Mouse (Mus musculus) kidney, postnatal 0 days (tissue): Measurements from ENCODE around the gene Cklf. TPM values are rescaled to one million over a fixed set of nuclear protein-coding genes. Genes with fewer than 3 reads are reported as not detected.

Experiments
- ATAC-seq: fragments of 200-750 bp; cut with Nextera tagmentation; replicated peaks from 2 replicates; pipeline ENCODE4 v1.8.0; 2017; ENCODE audit warnings: low read depth, moderate number of reproducible peaks, moderate TSS enrichment, moderate library complexity; ENCODE audit not compliant: low FRiP score
- DNase-seq: peaks from one replicate; pipeline ENCODE4 v3.0.0-alpha.2; 2016; ENCODE audit warnings: low spot score
- H3K27ac ChIP-seq: fragments of 300-500 bp; sonication (generic); 2 replicates; pipeline ENCODE4 v1.5.1; 2014; ENCODE audit warnings: mild to moderate bottlenecking
- H3K27me3 ChIP-seq: fragments of 300-500 bp; sonication (generic); 2 replicates; pipeline ENCODE4 v1.6.1; 2014; ENCODE audit warnings: low read length, mixed read lengths; ENCODE audit not compliant: insufficient read depth
- H3K36me3 ChIP-seq: fragments of 300-500 bp; sonication (generic); 2 replicates; pipeline ENCODE4 v1.6.1; 2014; ENCODE audit warnings: low read length, mixed read lengths; ENCODE audit not compliant: insufficient read depth
- H3K4me1 ChIP-seq: fragments of 300-500 bp; sonication (generic); replicated peaks from 2 replicates; pipeline ENCODE4 v1.6.1; 2014; ENCODE audit warnings: antibody characterized with exemption, low read length, mixed read lengths; ENCODE audit not compliant: insufficient read depth
- H3K4me2 ChIP-seq: fragments of 300-500 bp; sonication (generic); 2 replicates; pipeline ENCODE4 v1.6.1; 2014; ENCODE audit warnings: mild to moderate bottlenecking, low read length, moderate library complexity, mixed read lengths
- H3K4me3 ChIP-seq: fragments of 300-500 bp; sonication (generic); replicated peaks from 2 replicates; pipeline ENCODE4 v1.5.1; 2014; ENCODE audit warnings: low read depth, low read length
- H3K9ac ChIP-seq: fragments of 300-500 bp; sonication (generic); 2 replicates; pipeline ENCODE4 v1.6.1; 2014; ENCODE audit warnings: low read depth, low read length
- H3K9me3 ChIP-seq: fragments of 300-500 bp; sonication (generic); replicated peaks from 2 replicates; pipeline ENCODE4 v1.6.1; 2016; ENCODE audit warnings: low read length, inconsistent platforms, mixed read lengths
- CTCF ChIP-seq: IDR thresholded peaks from 2 replicates; pipeline ENCODE4 v1.5.1; 2016; ENCODE audit warnings: antibody characterized with exemption, low read depth, mild to moderate bottlenecking, moderate library complexity
- whole genome bisulfite sequencing: fragments of 180-500 bp; shearing (Covaris S2); extraction: QIAGEN DNeasy Blood & Tissue Kit; methylation state at CpG from one replicate; pipeline ENCODE4 v1.1.7; 2014; 5-methylcytosine and 5-hydroxymethylcytosine counted together
- polyA plus RNA-seq: library from polyadenylated mRNA; unstranded; fragments of >200 nt; fragmentation: Nextera tagmentation; extraction: Ambion mirVana; gene quantifications from 2 replicates; pipeline ENCODE4 v1.2.1, GENCODE M21; 2015

The Cklf gene
- 33.4 and 37.2 TPM in 2 replicates for polyA plus RNA-seq

GRCm38 (mm10) chr8:104250439-104251367 is at the start of gene Cklf:
Gene Cklf, plus strand, starts transcription at chr8:104250861.
- Histone ChIP-seq H3K27ac (peak within 1 kb of the TSS; percentile 76), H3K9me3 (no peaks in the 10 kb centered on the region), H3K9ac (peak within 1 kb of the TSS; percentile 65), H3K27me3 (no peaks in the 10 kb centered on the region), H3K4me2 (peak within 1 kb of the TSS; percentile 61), H3K4me3 (peak within 1 kb of the TSS; percentile 62), H3K4me1 (peaks cover 15% of the 10 kb centered on the region; the same call in 1 of the 2 replicates), H3K36me3 (no peaks in the 10 kb centered on the region)
- TF ChIP-seq CTCF, result peak; percentile 56
- 3% methylated on average over 41 of the region's 41 CpGs for WGBS
- ATAC-seq (peak; percentile 81), DNase-seq (peak; percentile 95)

- 75% methylated on average over 3 of the region's 3 CpGs for WGBS
Observed at GRCm38 (mm10) chr8:104201622-104202021, 49.0 kb upstream of the Cklf start.

GRCm38 (mm10) chr8:104202320-104202719 is 48.3 kb upstream of the Cklf start:
- Histone ChIP-seq H3K27ac (no peak overlapping the region), H3K27me3 (no peaks in the 10 kb centered on the region), H3K4me1 (no peaks in the 10 kb centered on the region), H3K36me3 (no peaks in the 10 kb centered on the region), H3K9ac (no peak overlapping the region), H3K4me3 (no peak overlapping the region), H3K4me2 (no peak overlapping the region), H3K9me3 (no peaks in the 10 kb centered on the region)
- ATAC-seq (peak; percentile 78), DNase-seq (peak; percentile 76)
- no peak for TF ChIP-seq CTCF
- 36% methylated on average over 4 of the region's 4 CpGs for WGBS

More at GRCm38 (mm10) chr8:104201622-104202021, 49.0 kb upstream of the Cklf start:
- DNase-seq (no peak), ATAC-seq (no peak)
- Histone ChIP-seq H3K9ac (no peak overlapping the region), H3K9me3 (no peaks in the 10 kb centered on the region), H3K36me3 (no peaks in the 10 kb centered on the region), H3K4me3 (no peak overlapping the region), H3K4me2 (no peak overlapping the region), H3K27ac (no peak overlapping the region), H3K4me1 (no peaks in the 10 kb centered on the region), H3K27me3 (no peaks in the 10 kb centered on the region)
- no peak for TF ChIP-seq CTCF

- Histone ChIP-seq H3K27me3 (no peaks in the 10 kb centered on the region), H3K9me3 (no peaks in the 10 kb centered on the region), H3K27ac (no peak overlapping the region), H3K36me3 (no peaks in the 10 kb centered on the region), H3K4me2 (no peak overlapping the region), H3K4me3 (no peak overlapping the region), H3K9ac (no peak overlapping the region), H3K4me1 (no peaks in the 10 kb centered on the region)
- TF ChIP-seq CTCF, result no peak
- ATAC-seq (no peak), DNase-seq (no peak)
- 60% methylated on average over 3 of the region's 3 CpGs for WGBS
Observed at GRCm38 (mm10) chr8:104205292-104205691, 45.4 kb upstream of the Cklf start.

- no peak overlapping the region for H3K4me2 ChIP-seq
- no peaks in the 10 kb centered on the region for H3K4me1 ChIP-seq
- no peak overlapping the region for H3K9ac ChIP-seq
- no peaks in the 10 kb centered on the region for H3K9me3 ChIP-seq
- DNase-seq, result no peak
- 88% methylated on average over 5 of the region's 5 CpGs for WGBS
- H3K4me3 ChIP-seq, result no peak overlapping the region
- TF ChIP-seq CTCF, result no peak
- H3K27ac ChIP-seq, result no peak overlapping the region
- no peaks in the 10 kb centered on the region for H3K27me3 ChIP-seq
- no peak for ATAC-seq
- H3K36me3 ChIP-seq, result no peaks in the 10 kb centered on the region
Observed at GRCm38 (mm10) chr8:104217601-104218000, 33.1 kb upstream of the Cklf start.

- H3K4me3 ChIP-seq, result no peak overlapping the region
- H3K27me3 ChIP-seq, result no peaks in the 10 kb centered on the region
- no peak overlapping the region for H3K4me2 ChIP-seq
- no peaks in the 10 kb centered on the region for H3K9me3 ChIP-seq
- no peak for ATAC-seq
- no peaks in the 10 kb centered on the region for H3K36me3 ChIP-seq
- no peak overlapping the region for H3K9ac ChIP-seq
- peak; percentile 64; the same call in 1 of the 2 replicates for TF ChIP-seq CTCF
- DNase-seq, result peak; percentile 66
- no peak overlapping the region for H3K27ac ChIP-seq
- no peaks in the 10 kb centered on the region for H3K4me1 ChIP-seq
- WGBS, result 26% methylated on average over 11 of the region's 11 CpGs
Observed at GRCm38 (mm10) chr8:104219079-104219478, 31.6 kb upstream of the Cklf start.
